Mouse (Mus musculus) liver, embryonic 11.5 days (tissue): ENCODE data around the gene Hpd. TPM values are rescaled to one million over a fixed set of nuclear protein-coding genes. Genes with fewer than 3 reads are reported as not detected.

Experiments used
- ATAC-seq: fragments of 200-750 bp; cut with Nextera tagmentation; replicated peaks from 2 replicates; pipeline ENCODE4 v1.8.0; 2017; ENCODE audit warnings: moderate number of reproducible peaks, mild to moderate bottlenecking, moderate TSS enrichment, moderate library complexity; ENCODE audit not compliant: low FRiP score
- DNase-seq: peaks from one replicate; pipeline ENCODE4 v3.0.0-alpha.2; 2017; ENCODE audit warnings: low spot score
- H3K27ac ChIP-seq: fragments of 300-500 bp; sonication (generic); 2 replicates; pipeline ENCODE4 v1.5.1; 2014; ENCODE audit warnings: mild to moderate bottlenecking, low read depth, low read length, control low read depth
- H3K27me3 ChIP-seq: fragments of 300-500 bp; sonication (generic); replicated peaks from 2 replicates; pipeline ENCODE4 v1.6.1; 2014; ENCODE audit warnings: low read length, mixed read lengths; ENCODE audit not compliant: control insufficient read depth, insufficient read depth
- H3K36me3 ChIP-seq: fragments of 300-500 bp; sonication (generic); 2 replicates; pipeline ENCODE4 v1.6.1; 2014; ENCODE audit warnings: mild to moderate bottlenecking, low read length, moderate library complexity, mixed read lengths; ENCODE audit not compliant: control insufficient read depth, insufficient read depth
- H3K4me1 ChIP-seq: fragments of 300-500 bp; sonication (generic); replicated peaks from 2 replicates; pipeline ENCODE4 v1.6.1; 2014; ENCODE audit warnings: low read length, mixed read lengths; ENCODE audit not compliant: control insufficient read depth, insufficient read depth
- H3K4me2 ChIP-seq: fragments of 300-500 bp; sonication (generic); 2 replicates; pipeline ENCODE4 v1.6.1; 2014; ENCODE audit warnings: mild to moderate bottlenecking, control low read depth, moderate library complexity
- H3K4me3 ChIP-seq: fragments of 300-500 bp; sonication (generic); 2 replicates; pipeline ENCODE4 v1.5.1; 2014; ENCODE audit warnings: low read depth, low read length, control low read depth
- H3K9ac ChIP-seq: fragments of 300-500 bp; sonication (generic); 2 replicates; pipeline ENCODE4 v1.6.1; 2014; ENCODE audit warnings: low read depth, low read length, control low read depth
- H3K9me3 ChIP-seq: fragments of 300-500 bp; sonication (generic); 2 replicates; pipeline ENCODE4 v1.6.1; 2016; ENCODE audit warnings: low read length, inconsistent platforms, mixed read lengths; ENCODE audit not compliant: control insufficient read depth
- WGBS: fragments of 180-500 bp; shearing (Covaris S2); extraction: QIAGEN DNeasy Blood & Tissue Kit; methylation state at CpG from one replicate; pipeline ENCODE4 v1.1.7; 2014; 5-methylcytosine and 5-hydroxymethylcytosine counted together
- polyA plus RNA-seq: library from polyadenylated mRNA; unstranded; fragments of >200 nt; fragmentation: Nextera tagmentation; extraction: Ambion mirVana; gene quantifications from 2 replicates; pipeline ENCODE4 v1.2.1, GENCODE M21; 2014

Gene Hpd
- polyA plus RNA-seq, 1 experiment from 2014 or later: 2.5 TPM

DNA sequence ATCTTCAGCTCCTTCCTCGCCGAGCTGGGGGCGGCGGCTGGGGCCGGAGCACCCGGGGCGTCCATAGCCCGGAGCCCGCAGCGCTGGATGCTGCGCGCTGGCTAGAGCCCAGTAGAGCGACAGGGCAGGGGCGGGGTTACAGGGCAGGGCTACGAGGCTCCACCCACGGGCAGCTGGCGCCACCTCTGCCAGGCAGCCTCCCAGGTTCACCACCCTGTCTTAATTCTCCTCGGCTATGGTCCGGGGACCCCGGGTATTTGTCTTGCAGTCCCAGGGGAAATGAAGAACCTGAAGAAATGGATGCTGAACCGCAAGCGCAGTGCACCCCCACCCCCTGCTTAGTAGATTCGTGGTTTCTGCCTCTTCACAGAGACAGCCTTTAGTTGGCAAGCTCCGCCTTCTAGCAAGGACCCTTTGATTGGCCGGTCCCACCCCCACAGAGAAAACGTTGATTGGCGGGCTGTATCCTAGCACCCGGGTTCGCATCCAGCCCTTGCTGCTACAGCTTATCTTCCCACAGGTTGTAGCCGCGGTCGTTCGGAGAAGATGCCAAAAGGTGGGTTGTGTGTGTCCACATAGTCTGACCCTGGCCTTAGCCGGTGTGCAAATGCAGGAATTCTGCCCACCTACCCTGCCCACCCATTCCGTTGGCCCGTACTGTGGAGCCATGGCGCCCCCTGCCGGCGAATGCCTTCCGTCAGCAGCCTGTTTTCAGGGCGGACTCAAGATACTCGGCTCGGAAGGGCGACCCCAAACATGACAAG lies 50.0 kb downstream of the Hpd start, which contains the start of gene Rhof:
Gene Rhof (minus strand): TSS at position 385 of the 764 bp plus-strand sequence.
- ATAC-seq: peak; percentile 75
- H3K27me3 ChIP-seq: no peaks in the 10 kb centered on the region
- DNase-seq: peak; percentile 85
- H3K36me3 ChIP-seq: no peaks in the 10 kb centered on the region
- 1% methylated on average over 44 of the region's 44 CpGs for WGBS
- H3K4me2 ChIP-seq: peak within 1 kb of the TSS; percentile 90
- no peaks in the 10 kb centered on the region for H3K9me3 ChIP-seq
- H3K27ac ChIP-seq: peak within 1 kb of the TSS; percentile 23; the same call in 1 of the 2 replicates
- H3K4me3 ChIP-seq: peak within 1 kb of the TSS; percentile 53
- peak within 1 kb of the TSS; percentile 50 for H3K9ac ChIP-seq
- peaks cover 62% of the 10 kb centered on the region for H3K4me1 ChIP-seq

DNA sequence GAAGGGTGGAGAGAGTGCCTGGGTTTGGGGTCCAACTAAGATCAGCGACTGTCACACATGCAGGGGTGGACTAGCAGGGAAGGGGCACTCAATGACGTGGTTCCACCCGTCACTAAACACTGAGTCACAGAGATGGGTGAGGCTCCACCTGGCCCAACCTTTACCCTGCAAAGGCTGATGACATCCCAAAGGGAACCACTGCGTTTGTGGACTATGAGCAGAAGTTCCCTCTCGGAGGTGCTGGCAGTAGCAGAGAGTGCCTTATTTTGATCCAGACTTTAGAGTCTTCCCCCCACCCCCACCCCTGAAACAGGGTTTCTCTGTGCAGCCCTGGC lies 51.7 kb downstream of the Hpd start:
- ATAC-seq (no peak), DNase-seq (no peak)
- Histone ChIP-seq H3K27ac (no peak overlapping the region), H3K9ac (no peak overlapping the region), H3K4me1 (peaks cover 54% of the 10 kb centered on the region), H3K9me3 (no peaks in the 10 kb centered on the region), H3K36me3 (no peaks in the 10 kb centered on the region), H3K27me3 (no peaks in the 10 kb centered on the region), H3K4me3 (no peak overlapping the region), H3K4me2 (no peak overlapping the region)
- 75% methylated on average over 5 of the region's 5 CpGs for WGBS

DNA sequence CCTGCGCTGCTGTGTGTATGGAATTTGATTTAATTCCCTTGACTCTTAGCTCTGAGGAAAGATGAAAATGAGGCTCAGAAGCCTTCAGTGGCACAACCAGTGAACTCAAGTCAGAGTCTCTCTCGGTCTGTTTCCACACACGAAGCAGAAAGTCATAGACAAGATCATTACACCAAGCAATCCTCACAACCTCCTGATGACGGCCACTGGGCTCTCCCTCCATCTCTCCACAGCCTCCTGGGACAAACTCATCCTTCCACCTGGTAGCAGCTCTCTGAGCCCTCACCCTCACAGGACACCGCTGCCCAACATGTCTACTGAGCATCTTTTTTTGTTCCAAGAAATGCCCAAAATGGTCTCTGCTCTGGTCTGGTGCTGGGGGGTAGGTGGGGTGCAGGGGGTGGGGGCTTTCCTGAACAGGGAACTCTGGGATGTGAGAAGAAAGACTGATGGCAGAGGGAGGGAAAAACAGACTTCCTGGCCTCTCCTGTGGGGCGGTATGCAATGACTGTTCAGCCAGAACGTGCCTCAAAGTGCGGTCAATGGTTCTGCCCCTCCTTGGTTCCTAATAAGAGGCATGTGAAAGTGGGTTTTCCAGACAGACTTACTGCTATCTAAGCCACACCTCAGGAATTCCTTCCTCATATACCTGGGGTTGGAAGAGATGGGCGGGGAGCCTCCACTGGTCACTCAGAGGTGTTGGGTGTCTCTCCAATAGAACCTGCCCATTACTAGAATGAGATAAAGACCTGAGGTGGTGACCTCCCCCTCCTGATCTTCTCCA lies 52.3 kb downstream of the Hpd start:
- Histone ChIP-seq H3K4me2 (no peak overlapping the region), H3K4me3 (no peak overlapping the region), H3K9ac (no peak overlapping the region), H3K4me1 (peaks cover 55% of the 10 kb centered on the region), H3K36me3 (no peaks in the 10 kb centered on the region), H3K27me3 (no peaks in the 10 kb centered on the region), H3K9me3 (no peaks in the 10 kb centered on the region), H3K27ac (no peak overlapping the region)
- ATAC-seq (no peak), DNase-seq (no peak)
- WGBS: 86% methylated on average over 9 of the region's 9 CpGs

DNA sequence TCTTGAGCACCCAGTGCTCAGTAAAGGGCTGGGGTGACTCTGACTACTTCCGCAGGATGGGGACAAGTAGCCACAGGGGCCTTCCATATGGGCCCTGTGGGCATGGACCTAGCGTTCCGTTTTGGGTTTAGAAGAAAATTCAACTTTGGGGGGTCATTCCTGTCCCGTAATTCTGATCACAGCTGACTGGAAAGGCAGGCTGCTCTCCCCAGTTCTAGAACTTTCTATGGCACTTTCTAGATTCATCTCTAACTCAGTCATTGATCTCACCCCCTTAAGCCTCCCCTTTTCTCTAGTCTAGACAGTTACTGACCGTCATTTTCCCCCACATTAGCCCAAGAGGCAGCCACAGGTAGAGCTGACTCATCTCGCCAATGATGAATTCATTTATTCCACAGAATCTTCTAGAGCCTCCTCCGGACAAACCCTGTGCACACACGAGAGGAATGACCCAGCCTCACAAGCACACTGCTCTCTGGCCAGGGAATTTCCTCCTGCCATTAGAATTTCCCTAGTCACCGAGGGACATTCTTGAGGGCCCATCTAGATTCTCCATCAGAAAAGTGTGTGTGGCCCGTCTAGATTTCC lies 53.3 kb downstream of the Hpd start:
- ATAC-seq (no peak), DNase-seq (no peak)
- Histone ChIP-seq H3K4me3 (no peak overlapping the region), H3K4me2 (peak overlapping the region; percentile 6; the same call in 1 of the 2 replicates), H3K36me3 (no peaks in the 10 kb centered on the region), H3K27me3 (no peaks in the 10 kb centered on the region), H3K9ac (no peak overlapping the region), H3K9me3 (no peaks in the 10 kb centered on the region), H3K27ac (no peak overlapping the region), H3K4me1 (peaks cover 49% of the 10 kb centered on the region)
- 59% methylated on average over 10 of the region's 10 CpGs for WGBS

DNA sequence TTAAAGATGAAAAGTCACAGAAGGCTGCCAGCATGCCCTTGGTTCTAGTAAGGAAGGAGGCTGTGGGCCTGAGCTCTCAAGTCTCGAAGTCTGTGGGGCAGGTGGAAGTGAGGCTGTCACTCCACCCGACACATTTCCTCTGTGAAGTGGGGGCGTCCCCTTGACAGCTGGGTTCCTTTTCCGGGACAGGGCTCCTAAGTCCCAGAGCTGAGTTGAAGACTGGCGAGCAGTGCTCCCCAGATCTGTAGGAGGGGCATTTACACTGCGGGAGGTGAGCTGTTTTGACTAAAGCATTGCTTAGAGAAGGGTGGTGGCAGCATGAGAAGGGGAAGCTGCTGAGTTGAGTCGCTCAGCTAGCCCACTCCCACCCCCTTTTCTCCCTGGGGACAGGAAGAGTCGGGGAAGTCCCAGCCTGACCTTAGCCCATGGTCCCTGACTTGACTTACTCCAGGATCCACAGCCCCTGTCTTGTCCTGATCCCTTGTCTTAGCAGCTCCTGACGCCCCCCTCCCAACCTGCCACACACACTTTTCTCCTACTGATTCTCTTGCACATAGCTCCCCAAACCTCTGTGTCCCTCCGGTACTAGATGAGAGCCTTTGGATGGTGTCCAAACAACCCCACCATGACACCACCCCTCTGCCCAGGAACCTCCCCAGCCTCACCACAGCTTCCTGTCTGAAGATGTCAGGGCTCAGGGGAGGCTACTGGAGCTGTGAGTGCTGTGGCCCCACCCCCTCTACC lies 53.9 kb downstream of the Hpd start:
- Histone ChIP-seq H3K27me3 (no peaks in the 10 kb centered on the region), H3K9me3 (no peaks in the 10 kb centered on the region), H3K4me2 (peak overlapping the region; percentile 6; the same call in 1 of the 2 replicates), H3K27ac (no peak overlapping the region), H3K4me3 (no peak overlapping the region), H3K4me1 (peaks cover 43% of the 10 kb centered on the region), H3K36me3 (no peaks in the 10 kb centered on the region), H3K9ac (no peak overlapping the region)
- DNase-seq (no peak), ATAC-seq (no peak)
- WGBS: 38% methylated on average over 10 of the region's 10 CpGs

DNA sequence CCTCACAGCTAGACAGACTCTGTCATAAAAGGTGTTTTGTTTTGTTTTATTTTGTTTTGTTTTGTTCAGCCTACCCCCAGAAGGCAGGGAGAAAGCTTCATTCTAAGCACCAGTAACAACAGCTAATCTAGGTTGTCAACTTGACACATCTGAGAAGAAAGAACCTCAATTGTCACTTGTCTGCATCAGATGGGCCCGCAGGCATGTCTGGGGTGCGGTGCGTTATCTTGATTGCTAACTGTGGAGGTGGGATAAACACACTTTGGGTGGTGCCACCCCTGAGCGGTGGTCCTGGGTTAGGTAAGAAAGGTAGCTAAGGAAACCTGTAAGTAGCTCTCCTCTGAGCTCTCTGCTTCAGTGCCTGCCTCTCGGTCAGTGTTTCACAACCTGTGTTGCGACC lies 55.5 kb downstream of the Hpd start:
- H3K27ac ChIP-seq: no peak overlapping the region
- ATAC-seq: no peak
- no peak for DNase-seq
- H3K9ac ChIP-seq: no peak overlapping the region
- H3K4me3 ChIP-seq: no peak overlapping the region
- no peaks in the 10 kb centered on the region for H3K36me3 ChIP-seq
- whole genome bisulfite sequencing: 54% methylated on average over 6 of the region's 6 CpGs
- H3K27me3 ChIP-seq: no peaks in the 10 kb centered on the region
- H3K4me1 ChIP-seq: peaks cover 29% of the 10 kb centered on the region
- no peak overlapping the region for H3K4me2 ChIP-seq
- no peaks in the 10 kb centered on the region for H3K9me3 ChIP-seq

DNA sequence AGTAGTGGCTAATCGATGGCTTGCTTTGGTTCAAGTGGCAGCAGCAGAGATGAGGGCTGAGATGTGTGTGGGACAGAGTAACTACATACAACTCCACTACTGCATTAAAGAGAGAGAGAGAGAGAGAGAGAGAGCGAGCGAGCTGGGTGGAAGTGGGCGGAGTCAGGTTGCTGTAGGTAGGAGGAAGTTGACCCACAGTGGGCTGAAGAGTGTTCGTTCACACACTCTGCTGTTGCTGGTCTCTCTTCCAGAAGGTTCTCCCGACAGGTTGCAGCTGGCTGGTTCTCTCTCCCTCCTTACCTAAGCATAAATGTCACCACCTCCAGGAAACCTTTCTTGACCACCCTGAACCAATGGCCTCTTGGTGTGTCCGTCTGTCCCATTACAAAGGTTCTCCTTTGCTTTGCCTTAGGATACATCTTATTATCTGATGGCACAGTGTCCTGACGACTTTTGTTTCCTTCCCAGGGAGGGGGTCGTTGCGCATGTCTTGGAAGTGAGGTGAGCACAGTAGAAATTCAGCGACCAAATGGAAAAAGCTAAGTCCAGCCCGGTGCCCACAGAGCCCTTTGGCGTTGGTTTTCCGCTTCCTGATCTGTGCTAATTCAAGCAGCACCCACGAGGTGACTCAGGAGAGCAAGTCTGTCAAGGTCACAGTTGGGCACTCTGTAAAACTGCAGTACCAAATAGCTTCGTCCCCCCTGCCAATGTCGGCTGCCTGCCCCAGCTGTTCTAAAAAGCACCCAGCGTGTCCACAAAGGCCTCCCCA lies 56.7 kb downstream of the Hpd start:
- 44% methylated on average over 18 of the region's 18 CpGs for WGBS
- H3K9ac ChIP-seq: no peak overlapping the region
- peak overlapping the region; percentile 41 for H3K4me2 ChIP-seq
- no peak for DNase-seq
- H3K27me3 ChIP-seq: no peaks in the 10 kb centered on the region
- H3K4me3 ChIP-seq: no peak overlapping the region
- 0 out of 2 replicates have a peak, but pooled peaks have one; percentile 29 for ATAC-seq
- peaks cover 24% of the 10 kb centered on the region for H3K4me1 ChIP-seq
- H3K36me3 ChIP-seq: no peaks in the 10 kb centered on the region
- no peak overlapping the region for H3K27ac ChIP-seq
- no peaks in the 10 kb centered on the region for H3K9me3 ChIP-seq

DNA sequence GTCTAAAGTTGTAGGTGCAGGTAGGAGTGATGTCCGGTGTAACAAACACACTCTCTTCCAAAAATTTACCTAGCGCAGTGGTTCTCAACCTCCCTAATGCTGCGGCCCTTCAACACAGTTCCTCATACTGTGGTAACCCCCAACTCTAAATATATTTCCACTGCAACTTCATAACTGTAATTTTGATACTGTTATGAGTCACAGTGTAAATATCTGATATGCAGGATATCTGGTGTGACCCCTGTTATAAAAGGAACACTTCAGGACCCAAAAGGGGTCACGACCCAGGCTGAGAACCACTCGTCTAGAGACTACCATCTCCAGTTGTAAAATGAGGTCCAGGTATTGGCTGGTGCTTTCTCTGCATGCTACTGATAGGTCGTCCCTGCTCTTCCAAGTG lies 57.4 kb downstream of the Hpd start:
- Histone ChIP-seq H3K4me1 (peaks cover 24% of the 10 kb centered on the region), H3K4me2 (no peak overlapping the region; the same call in 1 of the 2 replicates), H3K36me3 (no peaks in the 10 kb centered on the region), H3K4me3 (no peak overlapping the region), H3K9me3 (no peaks in the 10 kb centered on the region), H3K27ac (no peak overlapping the region), H3K27me3 (no peaks in the 10 kb centered on the region), H3K9ac (no peak overlapping the region)
- DNase-seq (no peak), ATAC-seq (no peak)
- 73% methylated on average over 6 of the region's 6 CpGs for WGBS
